Mouse (Mus musculus): ENCODE data around the gene Smg9. TPM values are rescaled to one million over a fixed set of nuclear protein-coding genes. Genes with fewer than 3 reads are reported as not detected.

Smg9 gene
- total RNA-seq, 2 experiments from 2014 or later = 19.5 to 21.6 TPM

DNA sequence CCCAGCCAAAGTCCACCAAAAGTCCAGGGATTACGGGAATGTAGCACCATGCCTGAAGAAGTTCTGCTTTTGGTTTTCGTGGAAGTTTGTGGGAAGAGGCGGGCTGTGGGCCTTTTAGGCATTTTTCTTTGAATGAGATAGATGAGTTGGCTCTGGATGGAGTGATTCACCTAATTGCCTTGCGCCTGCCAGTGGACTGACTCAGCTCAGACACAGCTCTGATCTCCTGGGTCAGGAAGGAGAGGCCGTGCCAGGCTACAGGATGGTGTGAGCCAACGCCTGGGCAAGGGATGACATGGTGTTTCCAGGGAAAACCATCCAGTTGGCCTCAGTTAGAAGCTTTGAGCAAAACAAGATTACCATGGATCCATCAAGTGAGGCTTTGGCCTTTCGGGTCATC, 70.9 kb downstream of the Smg9 start:
- ATAC-seq (replicated peaks; ENCODE audit: poor library complexity, severe bottlenecking) = no peak

Other genes starting within 250 kb of the Smg9 start
- gene Zfp114, start 224.6 kb upstream of the Smg9 start, total RNA-seq (2014; fragmentation: Nextera tagmentation) = 0.62 and 2.0 TPM in 2 replicates
- gene Zfp114, start 224.6 kb upstream of the Smg9 start, total RNA-seq (2017) = 2.4 and 3.5 TPM in 2 replicates
- gene Zfp111, start 188.2 kb upstream of the Smg9 start, total RNA-seq (2014; fragmentation: Nextera tagmentation) = 18.1 and 19.8 TPM in 2 replicates
- 18.8 and 21.2 TPM in 2 replicates for gene Zfp111, start 188.2 kb upstream of the Smg9 start, total RNA-seq (2017)
- gene Zfp109, start 162.1 kb upstream of the Smg9 start, total RNA-seq (2014; fragmentation: Nextera tagmentation) = 3.3 and 7.0 TPM in 2 replicates
- 8.7 and 9.0 TPM in 2 replicates for gene Zfp109, start 162.1 kb upstream of the Smg9 start, total RNA-seq (2017)
- 1.5 and 3.1 TPM in 2 replicates for gene Zfp108, start 144.8 kb upstream of the Smg9 start, total RNA-seq (2014; fragmentation: Nextera tagmentation)
- 2.6 and 3.3 TPM in 2 replicates for gene Zfp108, start 144.8 kb upstream of the Smg9 start, total RNA-seq (2017)
- gene Zfp93, start 129.2 kb upstream of the Smg9 start, total RNA-seq (2014; fragmentation: Nextera tagmentation) = 1.3 and 3.9 TPM in 2 replicates
- gene Zfp93, start 129.2 kb upstream of the Smg9 start, total RNA-seq (2017) = 1.1 and 3.0 TPM in 2 replicates
- gene Zfp61, start 98.4 kb upstream of the Smg9 start, total RNA-seq (2014; fragmentation: Nextera tagmentation) = 16.5 and 16.8 TPM in 2 replicates
- gene Zfp61, start 98.4 kb upstream of the Smg9 start, total RNA-seq (2017) = 16.7 and 27.7 TPM in 2 replicates
- 5.8 and 6.0 TPM in 2 replicates for gene Zfp94, start 83.0 kb upstream of the Smg9 start, total RNA-seq (2014; fragmentation: Nextera tagmentation)
- 2.0 and 3.4 TPM in 2 replicates for gene Zfp94, start 83.0 kb upstream of the Smg9 start, total RNA-seq (2017)
- gene Tescl, start 65.7 kb upstream of the Smg9 start, total RNA-seq (2014; fragmentation: Nextera tagmentation) = not detected in 2 replicates
- not detected in 2 replicates for gene Tescl, start 65.7 kb upstream of the Smg9 start, total RNA-seq (2017)
- gene Lypd5, start 50.4 kb upstream of the Smg9 start, total RNA-seq (2014; fragmentation: Nextera tagmentation) = not detected in 2 replicates
- gene Lypd5, start 50.4 kb upstream of the Smg9 start, total RNA-seq (2017) = not detected in 2 replicates
- 24.2 and 31.4 TPM in 2 replicates for gene Kcnn4, start 29.4 kb upstream of the Smg9 start, total RNA-seq (2014; fragmentation: Nextera tagmentation)
- 36.3 and 43.5 TPM in 2 replicates for gene Kcnn4, start 29.4 kb upstream of the Smg9 start, total RNA-seq (2017)
- gene Irgc1, start 52.7 kb downstream of the Smg9 start, total RNA-seq (2014; fragmentation: Nextera tagmentation) = not detected in 2 replicates
- gene Irgc1, start 52.7 kb downstream of the Smg9 start, total RNA-seq (2017) = not detected in 2 replicates
- 19.0 and 20.5 TPM in 2 replicates for gene Plaur, start 62.9 kb downstream of the Smg9 start, total RNA-seq (2014; fragmentation: Nextera tagmentation)
- gene Plaur, start 62.9 kb downstream of the Smg9 start, total RNA-seq (2017) = 23.9 and 26.2 TPM in 2 replicates
- gene Cadm4, start 82.4 kb downstream of the Smg9 start, total RNA-seq (2014; fragmentation: Nextera tagmentation) = not detected in 2 replicates
- gene Cadm4, start 82.4 kb downstream of the Smg9 start, total RNA-seq (2017) = not detected in 2 replicates
- 1.5 and 4.0 TPM in 2 replicates for gene Zfp428, start 107.4 kb downstream of the Smg9 start, total RNA-seq (2014; fragmentation: Nextera tagmentation)
- gene Zfp428, start 107.4 kb downstream of the Smg9 start, total RNA-seq (2017) = 2.2 and 2.7 TPM in 2 replicates
- gene AC161166.1, start 112.8 kb downstream of the Smg9 start, total RNA-seq (2014; fragmentation: Nextera tagmentation) = not detected in 2 replicates
- gene AC161166.1, start 112.8 kb downstream of the Smg9 start, total RNA-seq (2017) = not detected in 2 replicates
- gene Irgq, start 131.1 kb downstream of the Smg9 start, total RNA-seq (2014; fragmentation: Nextera tagmentation) = 5.1 and 5.9 TPM in 2 replicates
- 3.3 and 4.2 TPM in 2 replicates for gene Irgq, start 131.1 kb downstream of the Smg9 start, total RNA-seq (2017)
- gene Pinlyp, start 146.5 kb downstream of the Smg9 start, total RNA-seq (2014; fragmentation: Nextera tagmentation) = not detected in 2 replicates
- gene Pinlyp, start 146.5 kb downstream of the Smg9 start, total RNA-seq (2017) = not detected in 2 replicates
- gene Xrcc1, start 146.7 kb downstream of the Smg9 start, total RNA-seq (2014; fragmentation: Nextera tagmentation) = 72.6 and 80.6 TPM in 2 replicates
- 38.6 and 40.9 TPM in 2 replicates for gene Xrcc1, start 146.7 kb downstream of the Smg9 start, total RNA-seq (2017)
- 50.4 and 71.3 TPM in 2 replicates for gene Ethe1, start 187.9 kb downstream of the Smg9 start, total RNA-seq (2014; fragmentation: Nextera tagmentation)
- 23.4 and 28.3 TPM in 2 replicates for gene Ethe1, start 187.9 kb downstream of the Smg9 start, total RNA-seq (2017)
- 0.41 and 0.75 TPM in 2 replicates for gene Zfp575, start 188.0 kb downstream of the Smg9 start, total RNA-seq (2014; fragmentation: Nextera tagmentation)
- not detected in 2 replicates for gene Zfp575, start 188.0 kb downstream of the Smg9 start, total RNA-seq (2017)
- gene Phldb3, start 211.1 kb downstream of the Smg9 start, total RNA-seq (2014; fragmentation: Nextera tagmentation) = 1.8 and 6.4 TPM in 2 replicates
- gene Phldb3, start 211.1 kb downstream of the Smg9 start, total RNA-seq (2017) = 7.6 and 13.5 TPM in 2 replicates
- gene Lypd3, start 236.9 kb downstream of the Smg9 start, total RNA-seq (2014; fragmentation: Nextera tagmentation) = not detected in 2 replicates
- not detected in 2 replicates for gene Lypd3, start 236.9 kb downstream of the Smg9 start, total RNA-seq (2017)

Measured in granulocyte monocyte progenitor cell, adult 5-6 weeks (primary cell).